Mouse (Mus musculus) myocyte (in vitro differentiated cells): ENCODE results near the gene Nsun6.

Experiments
- CEBPB ChIP-seq: IDR thresholded peaks from 2 replicates; pipeline ENCODE4 v1.6.1; 2011; ENCODE audit warnings: mild to moderate bottlenecking, moderate library complexity; ENCODE audit not compliant: poor library complexity, insufficient read depth, severe bottlenecking
- E2F4 ChIP-seq: IDR thresholded peaks from one replicate; pipeline ENCODE4 v1.6.1; 2011; ENCODE audit warnings: mild to moderate bottlenecking, control low read depth, moderate library complexity; ENCODE audit not compliant: insufficient read depth
- MAX ChIP-seq: IDR thresholded peaks from one replicate; pipeline ENCODE4 v1.6.1; 2011; ENCODE audit warnings: low read depth, mild to moderate bottlenecking, control low read depth
- MYOD1 ChIP-seq, 3 experiments: IDR thresholded peaks; one replicate each; pipeline ENCODE4 v1.6.1; 2011; ENCODE audit warnings: control low read depth in 2 of 3, low read depth in 2 of 3, mild to moderate bottlenecking in 2 of 3, moderate library complexity in 1 of 3; ENCODE audit not compliant: insufficient read length in 2 of 3, control insufficient read depth in 1 of 3
- MYOG ChIP-seq, 3 experiments: IDR thresholded peaks; one replicate each; pipeline ENCODE4 v1.6.1; 2011; ENCODE audit warnings: control low read depth in 2 of 3, low read depth in 2 of 3, mild to moderate bottlenecking in 2 of 3; ENCODE audit not compliant: insufficient read length in 2 of 3, control insufficient read depth in 1 of 3, insufficient read depth in 1 of 3
- POLR2A ChIP-seq: IDR thresholded peaks from one replicate; pipeline ENCODE4 v1.6.1; 2011; ENCODE audit warnings: low read depth, mild to moderate bottlenecking, control low read depth, moderate library complexity; ENCODE audit not compliant: insufficient read length
- POLR2AphosphoS2 ChIP-seq: IDR thresholded peaks from one replicate; pipeline ENCODE4 v1.6.1; 2011; ENCODE audit warnings: low read depth, control low read depth; ENCODE audit not compliant: insufficient read length
- REST ChIP-seq: IDR thresholded peaks from one replicate; pipeline ENCODE4 v1.6.1; 2011; ENCODE audit warnings: mild to moderate bottlenecking, control low read depth, moderate library complexity; ENCODE audit not compliant: insufficient read depth, insufficient read length
- TCF12 ChIP-seq: IDR thresholded peaks from one replicate; pipeline ENCODE4 v1.6.1; 2011; ENCODE audit warnings: mild to moderate bottlenecking, control low read depth; ENCODE audit not compliant: poor library complexity, insufficient read depth, severe bottlenecking
- TCF3 ChIP-seq: IDR thresholded peaks from one replicate; pipeline ENCODE4 v1.6.1; 2011; ENCODE audit warnings: low read depth, control low read depth; ENCODE audit not compliant: insufficient read length
- USF1 ChIP-seq: IDR thresholded peaks from one replicate; pipeline ENCODE4 v1.6.1; 2011; ENCODE audit warnings: low read depth, mild to moderate bottlenecking, control low read depth, moderate library complexity

DNA sequence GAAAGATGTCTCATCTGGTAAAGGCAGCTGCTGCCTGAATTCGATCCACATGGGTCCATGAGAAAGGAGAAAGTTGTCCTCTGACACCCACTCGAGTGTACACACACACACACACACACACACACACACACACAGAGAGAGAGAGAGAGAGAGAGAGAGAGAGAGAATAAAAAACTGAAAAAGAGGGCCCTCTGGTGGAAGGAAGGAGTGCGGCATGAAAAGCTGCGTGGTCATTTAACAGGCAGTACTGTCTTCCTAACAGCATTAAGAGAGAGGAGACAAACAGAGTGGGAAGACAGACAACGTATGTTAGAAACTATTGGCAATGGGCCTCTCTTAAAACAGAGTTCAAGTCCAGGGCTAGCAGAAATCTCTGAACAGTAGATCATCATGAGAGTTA, 14.5 kb downstream of the Nsun6 start:
- TF ChIP-seq POLR2A (no peak), TCF12 (no peak), USF1 (no peak), MAX (no peak), E2F4 (no peak), REST (no peak), POLR2AphosphoS2 (no peak), CEBPB (no peak), MYOD1 (IDR thresholded peaks at IDR 0.05; ENCODE audit: control insufficient read depth in 1 of 3, insufficient read length in 2 of 3, low read depth in 2 of 3) (no peak), TCF3 (no peak), MYOG (IDR thresholded peaks at IDR 0.05; ENCODE audit: control insufficient read depth in 1 of 3, insufficient read depth in 1 of 3, insufficient read length in 2 of 3, low read depth in 2 of 3) (no peak)
